Mouse (Mus musculus) liver, adult (tissue): ENCODE measurements around the gene Irf3.

Experiments
- GATA4 ChIP-seq: IDR thresholded peaks from 2 replicates; pipeline ENCODE4 v1.6.1; 2014; ENCODE audit warnings: mild to moderate bottlenecking, low read length; ENCODE audit not compliant: insufficient replicate concordance

Gene Irf3

DNA sequence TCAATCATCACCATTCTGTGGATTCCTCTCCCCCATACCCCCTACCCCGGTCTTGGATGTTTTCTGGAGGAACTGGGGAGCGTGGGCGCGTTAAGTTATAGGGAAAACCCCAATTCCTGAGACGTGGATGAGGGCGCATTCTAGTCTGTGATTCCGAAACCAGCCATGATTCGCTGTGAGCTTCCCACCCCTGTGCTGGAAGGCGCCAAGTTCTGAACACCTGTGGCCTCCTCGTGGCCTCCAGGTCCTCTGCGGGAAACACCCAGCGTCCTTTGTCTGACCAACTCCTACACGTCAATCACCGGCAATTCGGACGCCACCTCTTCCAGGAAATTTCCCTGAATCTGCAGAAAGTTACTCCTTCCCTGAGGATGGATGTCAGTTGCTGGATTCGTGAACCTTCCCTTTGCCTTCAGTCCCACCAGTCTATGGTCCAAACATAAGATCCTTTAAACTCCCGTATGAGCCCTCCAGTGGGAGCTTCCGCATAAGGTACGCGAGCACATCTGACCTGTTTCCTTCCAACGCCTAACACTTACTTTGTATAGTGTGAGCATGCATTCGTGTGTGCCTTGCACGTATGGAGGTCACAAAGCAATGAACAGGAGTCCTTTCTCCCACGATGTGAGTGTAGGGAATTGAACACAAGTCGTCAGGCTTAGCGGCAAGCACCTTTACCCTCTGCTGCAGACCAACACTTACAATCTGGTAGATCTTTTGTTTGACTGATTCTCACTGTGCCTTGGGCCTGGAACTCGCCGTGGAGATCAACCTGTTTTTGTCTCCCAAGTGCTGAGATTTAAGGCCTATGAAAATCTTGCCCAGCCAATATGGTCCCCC, 10.3 kb upstream of the Irf3 start:
- no peak for TF ChIP-seq GATA4

- TF ChIP-seq GATA4 = no peak
These were observed 776 bp upstream of the Irf3 start for GRCm38 (mm10) chr7:44996672-44997071.

DNA sequence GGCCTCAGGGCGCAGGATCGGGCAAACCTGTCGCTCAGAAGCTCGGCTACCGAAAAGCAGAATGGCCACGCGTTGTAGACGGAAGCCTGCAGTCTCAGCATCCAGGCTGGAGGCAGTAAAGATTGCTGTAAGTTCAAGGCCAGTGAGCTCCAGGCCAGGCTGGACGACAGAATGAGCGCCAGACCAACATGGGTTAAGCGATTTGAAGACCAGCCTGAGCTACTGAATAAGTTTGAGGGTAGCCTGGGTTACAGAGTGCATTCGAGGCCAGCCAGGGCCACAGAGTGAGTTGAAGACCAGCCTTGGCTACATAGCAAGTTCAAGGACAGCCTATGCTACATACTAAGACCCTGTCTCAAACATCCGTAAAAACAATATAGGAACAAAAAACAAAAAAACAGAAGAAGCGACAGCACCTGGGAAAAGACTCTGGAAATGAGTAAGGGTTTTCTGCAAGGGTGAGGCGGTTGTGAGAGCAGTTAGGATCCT, 536 bp downstream of the Irf3 start:
- TF ChIP-seq GATA4 = no peak

GRCm38 (mm10) chr7:44998501-44998955, 1.1 kb downstream of the Irf3 start, which contains the start of gene Bcl2l12:
Bcl2l12 (minus strand) TSS chr7:44998712.
- TF ChIP-seq GATA4 = no peak

GRCm38 (mm10) chr7:44999753-45000152, 2.3 kb downstream of the Irf3 start:
- no peak; the same call in 1 of the 2 replicates for TF ChIP-seq GATA4

- TF ChIP-seq GATA4 = no peak
These were observed 3.2 kb downstream of the Irf3 start for GRCm38 (mm10) chr7:45000539-45001114.

- no peak for TF ChIP-seq GATA4
These were observed 5.0 kb downstream of the Irf3 start for GRCm38 (mm10) chr7:45002440-45002839.

DNA sequence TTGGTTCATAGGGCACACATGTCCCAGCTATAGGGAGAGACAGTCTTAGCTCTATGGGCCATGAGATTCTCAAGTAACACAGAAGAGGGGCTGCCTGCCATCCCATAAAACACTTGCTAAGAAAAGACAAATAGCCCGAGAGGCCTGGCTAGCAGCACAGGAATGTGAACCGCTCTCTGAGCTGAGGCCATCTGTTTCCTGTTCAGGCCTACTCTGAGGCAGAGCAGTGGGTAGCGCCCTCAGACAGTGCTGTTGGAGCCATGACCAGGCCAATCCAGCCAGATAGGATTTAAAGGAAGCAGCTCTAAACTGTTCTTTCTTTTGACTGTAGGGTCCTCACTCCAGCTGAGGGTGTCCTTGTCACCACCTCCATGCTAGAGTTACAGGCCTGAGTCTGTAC, 7.1 kb downstream of the Irf3 start:
- TF ChIP-seq GATA4 = no peak

DNA sequence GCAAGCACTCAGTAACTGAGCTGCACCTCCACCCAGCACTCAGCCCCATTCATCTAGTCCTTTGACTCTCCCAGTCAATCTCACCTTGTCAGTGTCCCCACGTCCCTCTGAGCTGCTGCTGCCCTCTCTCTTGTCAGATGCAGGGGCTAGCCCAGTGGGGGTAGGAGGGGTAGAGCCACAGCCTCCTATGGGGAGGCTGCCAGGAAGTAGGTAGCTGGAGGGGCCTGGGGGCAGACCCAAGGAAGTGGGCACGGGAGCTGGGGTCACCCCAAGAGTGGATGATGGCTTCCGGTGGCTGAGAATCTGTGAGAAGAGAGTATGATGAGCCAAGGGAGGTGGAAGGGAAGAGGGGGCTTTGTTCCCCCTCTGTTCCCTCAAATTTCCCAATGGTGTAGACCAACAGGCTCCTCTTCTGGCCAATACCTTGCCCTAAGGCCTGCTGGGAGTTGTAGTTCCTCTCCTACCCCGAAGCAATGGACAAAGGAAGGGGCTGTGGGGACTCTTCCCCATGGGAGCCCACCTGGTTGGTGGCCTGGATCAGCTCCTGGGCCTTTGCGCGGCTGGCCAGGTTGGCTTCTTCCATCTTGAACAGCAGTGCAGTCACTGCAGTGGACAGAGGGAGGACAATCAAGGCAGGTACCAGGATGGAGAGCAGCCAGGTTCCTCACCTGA, 8.0 kb downstream of the Irf3 start:
- no peak for TF ChIP-seq GATA4

- TF ChIP-seq GATA4 = no peak
These were observed 9.1 kb downstream of the Irf3 start for GRCm38 (mm10) chr7:45006503-45006902.

DNA sequence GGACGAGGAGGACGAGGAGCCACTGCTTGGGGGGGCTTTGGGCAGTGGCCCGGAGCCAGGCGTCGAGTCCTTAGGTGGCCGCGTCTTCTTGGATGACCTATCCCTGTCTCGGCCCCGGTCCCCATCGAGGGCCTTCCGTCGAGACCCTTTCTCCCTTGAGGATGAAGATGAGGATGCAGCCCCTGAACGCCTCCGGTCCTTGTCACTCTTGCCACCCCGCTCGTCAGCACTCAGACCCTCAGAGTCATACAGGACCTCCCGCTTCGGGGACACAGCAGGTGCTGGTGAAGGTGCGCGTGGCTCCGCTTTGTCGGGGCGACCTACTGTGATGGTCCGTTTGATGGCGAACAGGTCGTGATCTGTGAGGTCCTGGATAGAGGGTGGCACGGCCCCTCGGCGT, 9.7 kb downstream of the Irf3 start:
- no peak for TF ChIP-seq GATA4

DNA sequence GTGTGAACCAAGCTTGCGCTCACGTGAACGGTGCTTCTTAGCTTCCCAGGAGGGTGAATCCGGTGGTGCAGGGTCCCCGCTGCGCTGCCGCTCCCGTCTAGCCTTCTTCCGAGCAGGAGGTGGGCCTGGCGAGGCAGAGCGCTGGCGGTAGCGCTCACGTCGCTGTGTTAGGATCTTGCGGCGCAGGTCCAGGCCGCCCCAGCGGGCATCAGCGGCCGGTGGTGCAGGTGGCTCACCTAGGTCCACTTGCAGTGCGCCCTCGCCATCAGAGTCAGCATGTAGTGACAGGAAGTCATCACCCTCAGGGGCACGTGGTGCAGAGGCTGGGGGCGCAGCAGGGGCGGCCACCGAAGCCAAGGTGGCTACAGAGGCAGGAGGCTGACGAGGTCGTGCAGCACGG, 10.4 kb downstream of the Irf3 start:
- TF ChIP-seq GATA4 = no peak

DNA sequence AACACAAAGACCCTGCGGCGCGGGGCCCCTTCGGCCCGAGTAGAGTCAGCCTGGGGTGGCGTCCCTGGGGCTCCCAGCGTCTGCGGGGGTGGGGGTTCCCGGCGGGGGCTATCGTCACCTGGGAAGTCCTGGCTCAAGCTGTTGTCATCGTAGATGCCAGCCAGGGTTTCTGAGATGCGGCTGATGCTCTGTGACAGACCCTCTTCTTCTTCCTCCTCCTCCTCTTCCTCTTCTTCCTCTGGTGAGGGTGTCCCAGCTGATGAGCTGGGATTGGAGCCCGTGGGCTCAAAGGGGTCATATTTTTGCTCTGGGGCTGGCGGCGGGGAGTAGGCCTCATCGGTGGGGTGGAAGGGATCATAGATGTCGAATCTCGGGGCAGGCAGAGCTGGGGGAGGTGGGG, 11.0 kb downstream of the Irf3 start:
- TF ChIP-seq GATA4 = no peak

DNA sequence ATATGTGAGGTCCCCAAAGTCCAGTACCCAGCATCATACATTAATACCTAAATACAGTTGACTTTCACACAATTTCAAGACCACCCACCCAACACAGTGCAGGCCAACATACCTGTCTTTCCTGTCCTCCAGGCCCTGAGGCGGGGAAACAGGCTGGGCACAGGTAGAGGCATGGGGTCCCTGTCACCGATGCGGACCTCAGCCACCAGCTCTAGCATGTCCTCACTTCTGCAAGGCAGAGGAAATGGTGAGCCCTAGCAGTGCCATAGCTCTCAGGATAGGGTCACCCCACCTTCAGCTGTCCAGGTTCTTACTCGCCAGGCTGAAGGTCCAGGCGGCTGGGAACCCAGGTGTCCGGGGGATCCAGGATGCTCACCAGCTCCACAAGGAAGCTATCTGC, 14.6 kb downstream of the Irf3 start:
- no peak for TF ChIP-seq GATA4

- TF ChIP-seq GATA4 = no peak
These were observed 15.4 kb downstream of the Irf3 start for GRCm38 (mm10) chr7:45012824-45013223.
